Mouse (Mus musculus) limb, embryonic 14.5 days (tissue): Measurements from ENCODE around the gene Fkbp2. TPM values are rescaled to one million over a fixed set of nuclear protein-coding genes. Genes with fewer than 3 reads are reported as not detected.

Source experiments
- ATAC-seq: fragments of 200-750 bp; cut with Nextera tagmentation; 2 replicates; pipeline ENCODE4 v1.8.0; 2017; ENCODE audit warnings: low read depth, moderate number of reproducible peaks, moderate TSS enrichment; ENCODE audit not compliant: low FRiP score
- DNase-seq: peaks from one replicate; pipeline ENCODE4 v3.0.0-alpha.2; 2015; ENCODE audit warnings: low spot score
- H3K27ac ChIP-seq: fragments of 300-500 bp; sonication (generic); replicated peaks from 2 replicates; pipeline ENCODE4 v1.5.1; 2014; ENCODE audit warnings: low read depth, mild to moderate bottlenecking, low read length, moderate library complexity, mixed read lengths
- H3K27me3 ChIP-seq: fragments of 300-500 bp; sonication (generic); 2 replicates; pipeline ENCODE4 v1.6.1; 2014; ENCODE audit warnings: low read length, mixed read lengths; ENCODE audit not compliant: control insufficient read depth, insufficient read depth
- H3K36me3 ChIP-seq: fragments of 300-500 bp; sonication (generic); 2 replicates; pipeline ENCODE4 v1.6.1; 2014; ENCODE audit warnings: mild to moderate bottlenecking, low read length, moderate library complexity, mixed read lengths; ENCODE audit not compliant: control insufficient read depth, insufficient read depth
- H3K4me1 ChIP-seq: fragments of 300-500 bp; sonication (generic); 2 replicates; pipeline ENCODE4 v1.6.1; 2014; ENCODE audit warnings: antibody characterized with exemption, low read length, mixed read lengths; ENCODE audit not compliant: control insufficient read depth, insufficient read depth
- H3K4me2 ChIP-seq: fragments of 300-500 bp; sonication (generic); replicated peaks from 2 replicates; pipeline ENCODE4 v1.6.1; 2014; ENCODE audit warnings: low read depth, mild to moderate bottlenecking, low read length, moderate library complexity; ENCODE audit not compliant: severe bottlenecking
- H3K4me3 ChIP-seq: fragments of 300-500 bp; sonication (generic); replicated peaks from 2 replicates; pipeline ENCODE4 v1.5.1; 2014; ENCODE audit warnings: low read length
- H3K9ac ChIP-seq: fragments of 300-500 bp; sonication (generic); 2 replicates; pipeline ENCODE4 v1.6.1; 2014; ENCODE audit warnings: mild to moderate bottlenecking, low read depth, low read length, moderate library complexity; ENCODE audit not compliant: severe bottlenecking
- H3K9me3 ChIP-seq: fragments of 300-500 bp; sonication (generic); 2 replicates; pipeline ENCODE4 v1.6.1; 2016; ENCODE audit warnings: low read length; ENCODE audit not compliant: control insufficient read depth
- POLR2A ChIP-seq: fragments of 200-500 bp; IDR thresholded peaks from 2 replicates; pipeline ENCODE4 v1.8.0; 2012; ENCODE audit warnings: inconsistent platforms, mild to moderate bottlenecking, moderate library complexity, borderline replicate concordance; ENCODE audit not compliant: insufficient read depth, insufficient read length; ENCODE audit errors: extremely low read depth
- WGBS: fragments of 180-500 bp; shearing (Covaris S2); extraction: QIAGEN DNeasy Blood & Tissue Kit; methylation state at CpG from one replicate; pipeline ENCODE4 v1.1.7; 2014; 5-methylcytosine and 5-hydroxymethylcytosine counted together
- polyA plus RNA-seq, 2 experiments: library from polyadenylated mRNA; depleted of rRNA in 1 of 2; stranded (reverse) in 1 of 2; unstranded in 1 of 2; fragments of >200 nt; fragmentation: Nextera tagmentation in 1 of 2; extraction: Ambion mirVana in 1 of 2; gene quantifications; 2 replicates each; pipeline versions ENCODE4 v1.2.1 to v1.2.3; 2012 to 2014

Fkbp2 gene
- 39.9 and 73.3 TPM in 2 replicates for polyA plus RNA-seq (2012; rRNA removed)
- 71.5 and 80.5 TPM in 2 replicates for polyA plus RNA-seq (2014; fragmentation: Nextera tagmentation; extraction: Ambion mirVana)

DNA sequence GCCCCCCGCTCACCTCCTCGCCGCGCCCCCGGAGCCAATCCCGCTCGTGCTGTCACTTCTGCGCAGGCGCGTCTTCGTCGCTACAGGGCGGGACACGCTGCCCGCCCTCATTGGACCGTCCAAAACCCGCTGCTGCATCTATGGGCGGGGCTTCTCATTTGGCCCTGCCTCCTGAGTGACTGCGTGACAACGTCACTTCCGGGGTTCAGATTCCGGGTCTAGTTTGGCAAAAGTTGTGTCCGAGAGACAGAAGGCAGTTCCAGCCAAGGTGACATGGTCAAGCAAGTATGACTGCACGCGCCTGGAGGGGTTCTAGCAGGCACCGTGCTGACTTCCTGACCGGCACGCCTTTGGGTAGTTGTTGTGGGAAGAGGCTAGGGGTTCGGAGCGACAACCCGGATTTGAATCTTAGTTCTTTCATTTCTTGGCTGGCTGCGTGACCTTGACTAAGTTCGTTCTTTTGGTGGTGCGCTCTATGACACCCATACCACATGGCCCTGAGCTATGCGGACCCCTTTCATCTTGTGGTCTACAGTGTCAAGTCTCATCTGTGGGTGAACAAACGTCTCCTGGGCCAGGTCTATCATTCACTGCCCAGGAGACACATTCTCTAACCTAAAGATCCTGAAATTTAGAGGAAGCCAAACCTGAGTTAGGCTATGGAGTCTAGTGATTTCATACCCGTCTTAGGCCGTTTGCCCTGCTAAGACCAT, at the start of gene Fkbp2:
Gene Fkbp2 (minus strand): TSS at position 121 of the 713 bp plus-strand sequence.
- TF ChIP-seq POLR2A = peak; percentile 13; the same call in 1 of the 2 replicates
- H3K4me2 ChIP-seq = peak within 1 kb of the TSS; percentile 68
- peak; percentile 89 for ATAC-seq
- no peaks in the 10 kb centered on the region for H3K9me3 ChIP-seq
- peaks cover 45% of the 10 kb centered on the region for H3K36me3 ChIP-seq
- peak within 1 kb of the TSS; percentile 69 for H3K4me3 ChIP-seq
- H3K9ac ChIP-seq = peak within 1 kb of the TSS; percentile 79
- DNase-seq = peak; percentile 99
- no peaks in the 10 kb centered on the region for H3K27me3 ChIP-seq
- peaks cover 21% of the 10 kb centered on the region for H3K4me1 ChIP-seq
- peak within 1 kb of the TSS; percentile 91 for H3K27ac ChIP-seq
- WGBS = 2% methylated on average over 38 of the region's 38 CpGs

DNA sequence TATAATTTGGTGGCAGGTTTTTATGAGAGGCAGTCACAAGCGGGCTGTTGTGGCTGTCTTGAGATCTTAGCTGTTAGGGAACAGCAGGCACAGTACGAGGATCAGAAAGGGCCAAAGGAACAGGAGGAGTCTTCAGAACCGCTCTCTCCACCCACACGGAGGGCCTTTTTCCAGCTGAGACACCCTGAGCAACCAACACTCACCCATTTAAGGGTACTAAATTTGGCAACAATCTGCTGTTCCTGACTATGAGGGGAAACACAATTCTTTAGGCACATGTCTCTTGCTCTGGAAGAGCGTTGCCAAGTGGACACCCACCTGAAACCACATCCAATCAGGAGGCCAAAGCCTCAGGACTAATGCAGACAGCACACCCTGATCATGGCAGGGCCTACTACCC, 49.2 kb upstream of the Fkbp2 start:
- no peaks in the 10 kb centered on the region for H3K9me3 ChIP-seq

GRCm38 (mm10) chr19:7020224-7020641, 39.9 kb upstream of the Fkbp2 start:
- H3K27ac ChIP-seq = no peak overlapping the region
- no peak overlapping the region for H3K9ac ChIP-seq
- no peak for TF ChIP-seq POLR2A
- H3K4me3 ChIP-seq = no peak overlapping the region
- DNase-seq (peak; percentile 60), ATAC-seq (0 out of 2 replicates have a peak, but pooled peaks have one; percentile 21)
- H3K4me1 ChIP-seq = no peaks in the 10 kb centered on the region
- H3K9me3 ChIP-seq = no peaks in the 10 kb centered on the region
- 54% methylated on average over 3 of the region's 3 CpGs for WGBS
- no peak overlapping the region for H3K4me2 ChIP-seq
- no peaks in the 10 kb centered on the region for H3K27me3 ChIP-seq
- peaks cover 72% of the 10 kb centered on the region for H3K36me3 ChIP-seq

More for the DNA sequence above, 49.2 kb upstream of the Fkbp2 start:
- H3K4me3 ChIP-seq = no peak overlapping the region
- no peaks in the 10 kb centered on the region for H3K27me3 ChIP-seq
- ATAC-seq (no peak), DNase-seq (no peak)
- WGBS = 93% methylated on average over 5 of the region's 5 CpGs
- no peak for TF ChIP-seq POLR2A
- no peaks in the 10 kb centered on the region for H3K4me1 ChIP-seq
- H3K36me3 ChIP-seq = peaks cover 95% of the 10 kb centered on the region
- H3K27ac ChIP-seq = no peak overlapping the region
- no peak overlapping the region for H3K4me2 ChIP-seq
- H3K9ac ChIP-seq = no peak overlapping the region

GRCm38 (mm10) chr19:7019191-7019590, 38.9 kb upstream of the Fkbp2 start, which contains the start of gene Fermt3:
Gene Fermt3, minus strand, starts transcription at chr19:7019469.
- Histone ChIP-seq H3K4me2 (no peak within 1 kb of the TSS), H3K4me3 (no peak within 1 kb of the TSS), H3K27ac (no peak within 1 kb of the TSS), H3K9me3 (no peaks in the 10 kb centered on the region), H3K9ac (no peak within 1 kb of the TSS), H3K4me1 (no peaks in the 10 kb centered on the region), H3K36me3 (peaks cover 62% of the 10 kb centered on the region), H3K27me3 (no peaks in the 10 kb centered on the region)
- DNase-seq (no peak), ATAC-seq (no peak)
- 78% methylated on average over 5 of the region's 5 CpGs for WGBS
- TF ChIP-seq POLR2A = no peak

DNA sequence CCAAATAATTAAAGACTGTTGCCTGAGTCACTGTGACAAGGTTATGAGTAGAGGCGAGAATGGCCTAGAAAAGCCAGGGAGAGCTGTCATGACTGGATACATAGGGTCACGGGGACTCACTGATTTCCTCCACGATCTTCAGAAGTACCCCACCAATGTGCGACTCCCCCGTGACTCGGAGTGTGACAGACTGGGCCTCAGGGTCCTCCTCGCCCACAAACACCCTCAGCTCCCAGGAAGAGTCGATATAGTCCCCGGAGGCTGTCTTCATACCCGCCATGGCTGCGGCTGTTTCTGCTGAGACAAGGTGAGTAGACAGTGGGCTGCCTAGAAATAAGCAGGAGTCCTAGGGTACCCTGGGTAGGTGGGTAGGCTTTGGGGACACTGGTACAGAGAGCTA, 38.2 kb upstream of the Fkbp2 start:
- Histone ChIP-seq H3K9ac (no peak overlapping the region), H3K4me3 (no peak overlapping the region), H3K27me3 (no peaks in the 10 kb centered on the region), H3K9me3 (no peaks in the 10 kb centered on the region), H3K4me1 (no peaks in the 10 kb centered on the region), H3K36me3 (peaks cover 62% of the 10 kb centered on the region), H3K27ac (no peak overlapping the region), H3K4me2 (no peak overlapping the region)
- DNase-seq (no peak), ATAC-seq (no peak)
- WGBS = 90% methylated on average over 11 of the region's 11 CpGs
- no peak for TF ChIP-seq POLR2A
